Mouse (Mus musculus) ovary, postnatal 14 days (tissue): ENCODE results near the gene Grid2.

Source experiments
- DNase-seq: peaks from one replicate; pipeline ENCODE4 v3.0.0; 2022; ENCODE audit warnings: low spot score

Gene Grid2

DNA sequence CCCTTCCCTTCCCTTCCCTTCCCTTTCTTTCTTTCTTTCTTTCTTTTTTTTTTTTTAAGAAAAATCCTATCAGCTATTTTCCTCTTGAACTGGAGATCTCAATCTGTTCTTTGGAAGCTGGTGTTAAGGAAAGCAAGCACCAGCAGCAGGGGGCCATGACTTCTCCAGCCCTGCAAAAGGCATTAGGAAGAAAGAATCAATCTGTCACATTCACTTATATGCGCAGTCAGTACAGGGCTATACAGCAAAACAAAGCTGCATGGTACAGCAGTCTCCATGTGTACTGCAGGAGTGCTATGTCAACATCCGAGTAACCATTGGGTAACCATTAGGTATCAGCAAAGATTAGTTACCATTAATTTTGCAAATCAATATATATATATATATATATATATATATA is 809.0 kb downstream of the Grid2 start:
- DNase-seq: no peak

DNA sequence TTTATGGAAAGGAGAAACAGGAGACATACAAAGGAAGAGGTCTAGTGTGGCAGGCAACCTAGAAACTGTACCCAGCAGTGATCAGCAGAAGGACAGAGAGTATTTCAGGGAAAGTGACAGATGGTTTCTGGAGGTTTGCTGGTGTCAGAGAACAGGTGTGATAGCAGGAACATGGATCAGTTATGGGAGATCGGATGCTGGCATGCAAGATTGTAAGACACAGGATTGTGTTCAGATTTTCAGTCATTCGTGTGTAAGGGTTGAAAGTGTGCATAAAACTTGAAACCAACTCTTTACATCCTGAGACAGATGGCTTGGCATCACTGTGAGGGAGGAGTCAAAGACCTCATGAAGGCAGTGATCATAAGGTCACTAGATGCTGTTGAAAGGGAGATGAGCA is 817.7 kb downstream of the Grid2 start:
- no peak for DNase-seq

GRCm38 (mm10) chr6:64077911-64078310 is 822.2 kb downstream of the Grid2 start:
- no peak for DNase-seq

GRCm38 (mm10) chr6:64098662-64099061 is 843.0 kb downstream of the Grid2 start:
- DNase-seq: no peak

DNA sequence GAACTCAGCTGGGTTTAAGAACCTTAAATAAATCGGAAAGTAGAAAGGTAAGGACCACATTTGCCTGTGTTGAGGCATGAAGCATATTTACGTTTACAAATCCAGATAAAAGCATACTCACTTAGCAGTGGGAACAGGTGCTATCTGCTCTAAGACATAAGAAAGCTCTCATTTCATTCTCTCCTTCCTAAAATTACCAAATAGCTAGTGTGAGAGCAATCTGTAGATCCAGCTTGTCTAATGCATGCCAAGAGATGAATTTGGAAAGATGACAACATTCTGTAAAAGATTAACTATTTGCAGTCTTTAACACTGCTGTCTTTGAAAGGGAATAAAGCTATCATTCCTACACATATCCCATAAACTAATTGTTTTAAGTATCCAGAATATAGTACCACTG is 858.9 kb downstream of the Grid2 start:
- DNase-seq: no peak

DNA sequence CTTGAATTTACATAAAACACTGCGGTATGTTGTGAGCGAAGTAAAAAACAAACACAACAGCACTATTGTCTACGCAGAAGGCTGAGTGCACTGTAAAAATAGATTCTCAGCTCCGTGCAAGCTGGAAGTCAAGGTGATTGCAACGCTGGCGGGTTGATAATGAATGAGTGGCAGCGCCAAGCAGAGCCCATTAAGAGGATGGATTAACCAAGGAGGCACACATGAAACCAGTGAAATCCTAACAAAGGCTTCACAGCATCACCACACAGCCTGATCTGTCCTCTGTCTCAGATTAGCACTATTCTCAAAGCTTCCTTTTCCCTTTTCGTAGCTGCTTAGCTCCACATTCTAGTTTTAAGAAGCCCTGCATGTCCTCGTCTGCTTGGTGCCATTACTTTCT is 880.6 kb downstream of the Grid2 start:
- no peak for DNase-seq

DNA sequence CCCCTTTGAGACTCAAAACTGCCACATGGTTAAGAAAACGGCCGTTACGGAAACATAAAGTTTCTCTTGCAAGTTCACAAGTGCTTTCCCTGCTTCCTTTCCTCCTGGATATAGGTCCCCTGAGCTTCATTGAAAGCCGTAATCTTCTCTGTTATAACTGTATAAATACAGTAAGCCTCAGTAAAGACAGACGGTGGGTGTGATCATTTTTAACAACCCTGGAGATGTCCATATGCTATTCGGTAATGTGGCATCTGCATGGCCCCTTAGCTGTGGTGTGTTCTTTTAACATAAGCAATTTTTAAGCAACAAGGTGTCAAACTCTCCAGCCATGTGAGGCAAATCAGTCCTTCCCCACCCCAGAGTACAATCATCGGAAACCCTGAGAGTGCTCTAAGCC is 892.9 kb downstream of the Grid2 start:
- DNase-seq: no peak

- DNase-seq: no peak
These were observed 919.4 kb downstream of the Grid2 start for GRCm38 (mm10) chr6:64174995-64175612.

- DNase-seq: no peak
These were observed 938.0 kb downstream of the Grid2 start for GRCm38 (mm10) chr6:64193646-64194045.

GRCm38 (mm10) chr6:64202396-64203122 is 946.9 kb downstream of the Grid2 start:
- no peak for DNase-seq

DNA sequence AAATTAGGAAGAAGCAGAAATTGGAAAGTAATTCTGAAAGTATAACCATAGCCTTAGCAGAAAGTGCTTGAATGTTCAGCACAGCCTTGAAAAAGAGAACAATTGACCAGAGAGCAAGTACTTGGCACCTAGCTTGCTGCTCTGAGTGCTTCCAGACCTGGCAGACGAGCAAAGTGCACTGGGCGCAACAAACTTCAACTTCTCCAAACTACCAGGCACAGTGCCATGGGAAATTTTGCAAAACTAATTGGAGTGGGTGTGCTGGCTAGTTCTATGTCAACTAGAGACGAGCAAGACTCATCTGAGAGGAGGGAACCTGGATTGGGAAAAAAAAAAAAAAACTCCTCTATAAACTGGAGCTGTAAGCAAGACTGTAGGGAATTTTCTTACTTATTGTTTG is 980.7 kb downstream of the Grid2 start:
- DNase-seq: peak; percentile 3

DNA sequence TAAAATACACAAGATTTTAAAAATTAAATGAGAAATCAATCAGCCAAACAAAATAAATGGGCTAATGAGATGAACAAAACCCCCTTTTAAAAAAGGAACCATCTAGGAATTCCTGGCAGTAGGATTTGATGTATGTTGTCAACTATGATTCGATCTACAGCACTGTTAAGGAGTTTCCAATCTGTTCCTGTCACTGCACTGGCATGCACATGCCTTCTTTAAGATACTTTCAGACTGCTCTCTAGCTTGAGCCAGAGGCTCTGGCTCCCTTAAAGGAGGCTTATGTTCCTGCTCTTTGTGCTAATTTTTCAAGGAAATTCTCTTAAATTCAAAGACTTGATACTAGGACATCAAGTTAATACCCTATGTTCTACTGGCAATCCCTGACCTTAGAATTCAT is 984.9 kb downstream of the Grid2 start:
- DNase-seq: no peak

GRCm38 (mm10) chr6:64245951-64246350 is 990.3 kb downstream of the Grid2 start:
- DNase-seq: no peak

GRCm38 (mm10) chr6:64251041-64251440 is 995.4 kb downstream of the Grid2 start:
- no peak for DNase-seq

DNA sequence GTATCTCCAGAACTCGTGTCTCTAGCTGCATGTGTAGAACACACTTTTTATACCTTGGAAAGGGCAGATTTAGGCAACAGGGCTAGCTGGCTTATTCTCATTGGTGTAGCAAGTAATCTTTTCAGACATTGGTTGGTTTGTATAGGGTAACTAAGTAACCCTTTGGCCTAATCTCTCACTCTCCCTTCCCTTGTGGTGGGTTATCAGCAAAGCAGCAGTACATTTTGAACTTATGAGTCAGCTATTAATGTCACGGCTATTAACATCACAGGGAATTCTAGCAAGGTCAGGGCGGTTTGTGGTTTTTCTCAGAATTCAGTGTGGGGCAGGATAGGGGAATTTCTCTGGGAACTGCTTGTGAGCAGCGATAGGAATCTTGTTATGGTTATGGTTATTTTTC is 1007.8 kb downstream of the Grid2 start:
- no peak for DNase-seq

DNA sequence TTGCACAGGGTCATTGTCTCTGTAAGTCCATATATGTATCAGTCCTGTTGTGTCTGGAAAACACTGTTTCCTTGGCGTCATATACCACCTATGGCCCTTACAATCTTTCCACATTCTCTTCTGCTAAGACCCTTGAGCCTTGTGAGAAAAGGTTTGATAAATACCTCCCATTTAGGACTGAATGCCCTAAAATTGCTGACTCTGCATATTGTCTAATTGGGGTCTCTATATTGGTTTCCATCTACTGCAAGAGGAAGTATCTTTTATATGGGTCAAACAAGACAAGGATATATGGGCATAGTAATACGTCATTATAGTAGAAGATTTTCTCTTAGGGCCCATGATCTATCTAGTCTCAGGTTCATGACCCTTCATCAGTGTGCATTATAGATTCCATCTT is 1008.5 kb downstream of the Grid2 start:
- DNase-seq: no peak

GRCm38 (mm10) chr6:64274319-64275114 is 1018.8 kb downstream of the Grid2 start:
- no peak for DNase-seq

DNA sequence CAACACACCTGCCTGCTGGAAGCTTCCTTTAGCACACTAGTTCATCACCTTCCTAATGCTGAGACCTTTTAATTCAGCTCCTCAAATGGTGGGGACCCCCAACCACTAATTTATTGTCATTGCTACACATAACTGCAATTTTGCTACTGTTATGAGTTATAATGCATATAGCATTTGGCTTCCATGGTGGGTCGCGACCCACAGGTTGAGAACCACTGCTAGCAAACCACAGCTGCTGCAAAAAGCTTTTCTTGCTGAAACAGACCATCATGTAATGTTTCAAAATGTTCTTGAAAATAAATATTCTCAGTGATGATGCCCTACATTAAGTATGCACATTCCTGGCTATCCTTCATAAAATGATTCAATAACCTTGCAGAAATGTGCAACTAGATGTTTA is 1024.3 kb downstream of the Grid2 start:
- no peak for DNase-seq

DNA sequence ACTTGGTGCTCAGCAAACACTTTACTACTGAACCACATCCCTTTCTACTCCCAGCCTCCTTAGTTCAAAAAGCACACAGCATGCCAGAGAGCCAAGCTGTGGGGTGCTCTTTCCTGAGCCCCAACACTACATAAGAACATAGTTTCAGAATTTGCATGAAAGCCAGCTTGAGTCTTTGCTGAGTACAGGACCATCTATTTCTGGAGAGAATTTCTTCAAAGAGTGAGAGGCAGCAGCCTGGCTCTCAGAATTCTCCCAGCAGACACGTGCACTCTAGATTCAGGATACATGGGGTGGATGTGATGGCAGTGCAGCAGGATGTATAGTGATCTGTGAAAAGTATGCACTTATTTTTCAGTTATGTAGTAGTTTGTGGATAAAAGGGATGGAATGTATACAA is 1038.1 kb downstream of the Grid2 start:
- DNase-seq: no peak

- no peak for DNase-seq
These were observed 1042.0 kb downstream of the Grid2 start for GRCm38 (mm10) chr6:64297633-64298032.

GRCm38 (mm10) chr6:64304709-64305476 is 1049.2 kb downstream of the Grid2 start:
- no peak for DNase-seq

DNA sequence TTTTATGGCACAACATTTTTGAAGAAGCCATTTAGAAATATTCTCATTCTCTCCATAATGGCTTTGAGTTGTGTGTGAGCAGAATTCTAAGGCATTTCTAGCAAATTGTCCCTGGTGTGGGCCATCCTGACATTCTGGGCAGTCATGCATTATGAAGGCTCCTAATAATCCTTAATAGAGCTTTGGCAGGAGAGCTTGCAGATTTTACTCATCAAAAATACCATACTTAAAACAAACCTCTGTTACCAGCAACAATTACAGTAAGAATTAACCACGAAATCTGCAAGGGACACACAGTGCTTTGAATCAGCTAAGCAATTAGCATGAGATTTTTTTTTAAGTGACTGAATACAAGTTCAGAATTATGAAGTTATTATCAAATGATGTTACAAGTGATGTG is 1053.0 kb downstream of the Grid2 start:
- no peak for DNase-seq
